Mouse (Mus musculus) adrenal gland, postnatal 10 days (tissue): ENCODE results near the gene Itpka. TPM values are rescaled to one million over a fixed set of nuclear protein-coding genes. Genes with fewer than 3 reads are reported as not detected.
"Not testable (repeated sequence)": the region's sequence is repeated elsewhere in the genome, so short reads cannot be mapped to it uniquely, and the experiment has no call there.

ENCODE experiments used
- DNase-seq: peaks from one replicate; pipeline ENCODE4 v3.0.0; 2021; ENCODE audit warnings: mixed read lengths
- long read RNA-seq, 2 experiments: library from polyadenylated mRNA; stranded (forward); transcript quantifications; one replicate each; pipeline ENCODE4 v2.0.0; 2021
- total RNA-seq, 2 experiments: library from RNA; stranded (reverse); gene quantifications; 2 replicates each; pipeline ENCODE4 v1.2.3; 2021

The Itpka gene
- total RNA-seq: 10 to 100 TPM in 1 of 2 experiments, 1 to 10 TPM in 1; 9.8 to 12.4 TPM
- long read RNA-seq, experiment 1, transcript Itpka-201 (7 exons, 1,818 nt): major isoform, 38 of 38 reads
- long read RNA-seq, experiment 1, partial matches to known transcripts: 0 of 38 reads
- long read RNA-seq, experiment 1, other reads (novel, unspliced or antisense): 0 of 38 reads
- long read RNA-seq, experiment 2, transcript Itpka-201 (7 exons, 1,818 nt): major isoform, 9 of 12 reads
- long read RNA-seq, experiment 2, partial matches to known transcripts: 3 of 12 reads
- long read RNA-seq, experiment 2, other reads (novel, unspliced or antisense): 0 of 12 reads

- DNase-seq: peak; percentile 84
Observed at GRCm38 (mm10) chr2:119741581-119742411, at the start of gene Itpka. TSS of gene Itpka (plus strand) at chr2:119742337.

GRCm38 (mm10) chr2:119694826-119695225 lies 47.3 kb upstream of the Itpka start:
- no peak for DNase-seq

- no peak for DNase-seq
Observed at GRCm38 (mm10) chr2:119696111-119696510, 46.0 kb upstream of the Itpka start.

- DNase-seq: no peak
Observed at GRCm38 (mm10) chr2:119698472-119698871, 43.7 kb upstream of the Itpka start.

- DNase-seq: no peak
Observed at GRCm38 (mm10) chr2:119699962-119700361, 42.2 kb upstream of the Itpka start.

GRCm38 (mm10) chr2:119703171-119703570 lies 39.0 kb upstream of the Itpka start:
- no peak for DNase-seq

GRCm38 (mm10) chr2:119707676-119708075 lies 34.5 kb upstream of the Itpka start:
- no peak for DNase-seq

GRCm38 (mm10) chr2:119710011-119710410 lies 32.1 kb upstream of the Itpka start:
- no peak for DNase-seq

- DNase-seq: not testable (repeated sequence)
Observed at GRCm38 (mm10) chr2:119715868-119716267, 26.3 kb upstream of the Itpka start.

- no peak for DNase-seq
Observed at GRCm38 (mm10) chr2:119721070-119721469, 21.1 kb upstream of the Itpka start.

GRCm38 (mm10) chr2:119727762-119728416 lies 14.2 kb upstream of the Itpka start:
- DNase-seq: no peak

GRCm38 (mm10) chr2:119730735-119731134 lies 11.4 kb upstream of the Itpka start:
- DNase-seq: no peak

- DNase-seq: peak; percentile 51
Observed at GRCm38 (mm10) chr2:119737124-119737523, 5.0 kb upstream of the Itpka start.

- no peak for DNase-seq
Observed at GRCm38 (mm10) chr2:119740567-119740966, 1.6 kb upstream of the Itpka start.

GRCm38 (mm10) chr2:119742461-119743175 lies 481 bp downstream of the Itpka start:
- peak; percentile 60 for DNase-seq

- DNase-seq: peak; percentile 16
Observed at GRCm38 (mm10) chr2:119743176-119743807, 1.2 kb downstream of the Itpka start.

- no peak for DNase-seq
Observed at GRCm38 (mm10) chr2:119743808-119744162, 1.6 kb downstream of the Itpka start.

GRCm38 (mm10) chr2:119744163-119745111 lies 2.3 kb downstream of the Itpka start:
- DNase-seq: peak; percentile 47

- peak; percentile 36 for DNase-seq
Observed at GRCm38 (mm10) chr2:119745281-119745680, 3.1 kb downstream of the Itpka start.

GRCm38 (mm10) chr2:119747554-119747953 lies 5.4 kb downstream of the Itpka start:
- DNase-seq: no peak

GRCm38 (mm10) chr2:119749260-119749659 lies 7.1 kb downstream of the Itpka start:
- DNase-seq: no peak
